Mouse (Mus musculus) MEL (cell line): ENCODE data around the gene Trmt11. TPM values are rescaled to one million over a fixed set of nuclear protein-coding genes. Genes with fewer than 3 reads are reported as not detected.
A peak's percentile ranks its signal among the peaks of the same experiment; 100 is the strongest.

Experiments used
- DNase-seq: peaks from one replicate; pipeline ENCODE4 v3.0.0; 2011; ENCODE audit warnings: low read depth, low spot score
- H3K27ac ChIP-seq: 2 replicates; pipeline ENCODE4 v1.5.1; 2012; ENCODE audit warnings: low read depth, mild to moderate bottlenecking, control low read depth, low read length, moderate library complexity; ENCODE audit not compliant: control insufficient read depth
- H3K27me3 ChIP-seq, 2 experiments: fragments of 150-350 bp in 1 of 2; sonication (generic) in 1 of 2; 2 replicates each; pipeline ENCODE4 v1.6.1; 2012; ENCODE audit warnings: low read length in 2 of 2, mild to moderate bottlenecking in 2 of 2, improper control_type of control experiment in 1 of 2, moderate library complexity in 1 of 2; ENCODE audit not compliant: insufficient read depth in 2 of 2, control insufficient read depth in 1 of 2
- H3K36me3 ChIP-seq, 2 experiments: 2 replicates each; pipeline ENCODE4 v1.6.1; 2012 to 2014; ENCODE audit warnings: low read length in 2 of 2, improper control_type of control experiment in 1 of 2, inconsistent platforms in 1 of 2, mild to moderate bottlenecking in 1 of 2; ENCODE audit not compliant: insufficient read depth in 2 of 2, control insufficient read depth in 1 of 2
- H3K4me1 ChIP-seq, 2 experiments: fragments of 150-350 bp in 1 of 2; sonication (generic) in 1 of 2; 2 replicates each; pipeline ENCODE4 v1.6.1; 2012; ENCODE audit warnings: low read length in 2 of 2, improper control_type of control experiment in 1 of 2, mild to moderate bottlenecking in 1 of 2; ENCODE audit not compliant: insufficient read depth in 2 of 2, control insufficient read depth in 1 of 2
- H3K4me3 ChIP-seq, 2 experiments: fragments of 150-350 bp in 1 of 2; sonication (generic) in 1 of 2; 2 replicates each; pipeline ENCODE4 v1.5.1; 2012; ENCODE audit warnings: low read depth in 2 of 2, low read length in 2 of 2, mild to moderate bottlenecking in 2 of 2, moderate library complexity in 2 of 2, control low read depth in 1 of 2, improper control_type of control experiment in 1 of 2; ENCODE audit not compliant: control insufficient read depth in 1 of 2, insufficient read depth in 1 of 2
- H3K79me2 ChIP-seq: 2 replicates; pipeline ENCODE4 v1.6.1; 2012; ENCODE audit warnings: mild to moderate bottlenecking, low read length, moderate library complexity; ENCODE audit not compliant: control insufficient read depth, poor library complexity, insufficient read depth
- H3K9ac ChIP-seq: 2 replicates; pipeline ENCODE4 v1.6.1; 2012; ENCODE audit warnings: low read depth, mild to moderate bottlenecking, control low read depth, low read length, moderate library complexity; ENCODE audit not compliant: control insufficient read depth, poor library complexity, severe bottlenecking
- H3K9me3 ChIP-seq: fragments of 150-350 bp; sonication (generic); replicated peaks from 2 replicates; pipeline ENCODE4 v1.6.1; 2012; ENCODE audit warnings: mild to moderate bottlenecking, low read length, improper control_type of control experiment, moderate library complexity; ENCODE audit not compliant: insufficient read depth
- BHLHE40 ChIP-seq: IDR thresholded peaks from 2 replicates; pipeline ENCODE4 v1.6.1; 2012; ENCODE audit warnings: low read depth, mild to moderate bottlenecking, inconsistent platforms, low read length, improper control_type of control experiment, borderline replicate concordance
- CHD1 ChIP-seq: IDR thresholded peaks from 2 replicates; pipeline ENCODE4 v1.6.1; 2012; ENCODE audit warnings: low read depth, mild to moderate bottlenecking, inconsistent platforms, low read length, improper control_type of control experiment
- CHD2 ChIP-seq: IDR thresholded peaks from 2 replicates; pipeline ENCODE4 v1.6.1; 2011; ENCODE audit warnings: low read length, improper control_type of control experiment
- E2F4 ChIP-seq: IDR thresholded peaks from 2 replicates; pipeline ENCODE4 v1.6.1; 2011; ENCODE audit warnings: low read depth, low read length, improper control_type of control experiment, borderline replicate concordance
- ETS1 ChIP-seq: IDR thresholded peaks from 2 replicates; pipeline ENCODE4 v1.6.1; 2012; ENCODE audit warnings: low read depth, mild to moderate bottlenecking, inconsistent platforms, low read length, improper control_type of control experiment, moderate library complexity
- GATA1 ChIP-seq: IDR thresholded peaks from 2 replicates; pipeline ENCODE4 v1.6.1; 2011; ENCODE audit warnings: low read depth, low read length, improper control_type of control experiment
- HCFC1 ChIP-seq: IDR thresholded peaks from 2 replicates; pipeline ENCODE4 v1.6.1; 2012; ENCODE audit warnings: low read depth, mild to moderate bottlenecking, inconsistent platforms, low read length, improper control_type of control experiment, moderate library complexity
- JUND ChIP-seq: IDR thresholded peaks from 2 replicates; pipeline ENCODE4 v1.6.1; 2011; ENCODE audit warnings: low read depth, mild to moderate bottlenecking, improper control_type of control experiment, low read length
- KAT2A ChIP-seq: conservative IDR thresholded peaks from 2 replicates; pipeline ENCODE4 v1.6.1; 2012; ENCODE audit warnings: low read depth, low read length, improper control_type of control experiment, inconsistent platforms
- MAFK ChIP-seq: IDR thresholded peaks from 2 replicates; pipeline ENCODE4 v1.6.1; 2011; ENCODE audit warnings: low read depth, mild to moderate bottlenecking, low read length, improper control_type of control experiment, borderline replicate concordance
- MAZ ChIP-seq: IDR thresholded peaks from 2 replicates; pipeline ENCODE4 v1.6.1; 2012; ENCODE audit warnings: low read depth, mild to moderate bottlenecking, inconsistent platforms, low read length, improper control_type of control experiment
- MEF2A ChIP-seq: IDR thresholded peaks from 2 replicates; pipeline ENCODE4 v1.6.1; 2014; ENCODE audit warnings: low read depth, mild to moderate bottlenecking, inconsistent platforms, low read length, improper control_type of control experiment; ENCODE audit not compliant: poor library complexity, insufficient replicate concordance, severe bottlenecking; ENCODE audit errors: extremely low read depth
- NELFE ChIP-seq: IDR thresholded peaks from 2 replicates; pipeline ENCODE4 v1.6.1; 2011; ENCODE audit warnings: low read depth, low read length, improper control_type of control experiment
- NRF1 ChIP-seq: IDR thresholded peaks from 2 replicates; pipeline ENCODE4 v1.6.1; 2014; ENCODE audit warnings: low read depth, mild to moderate bottlenecking, inconsistent platforms, low read length, improper control_type of control experiment, moderate library complexity; ENCODE audit not compliant: poor library complexity, insufficient read depth, severe bottlenecking
- POLR2A ChIP-seq, 2 experiments: IDR thresholded peaks; 2 replicates each; pipeline ENCODE4 v1.6.1; 2011 to 2012; ENCODE audit warnings: low read length in 2 of 2, mild to moderate bottlenecking in 2 of 2, control low read depth in 1 of 2, improper control_type of control experiment in 1 of 2, low read depth in 1 of 2, moderate library complexity in 1 of 2; ENCODE audit not compliant: control insufficient read depth in 1 of 2, insufficient read depth in 1 of 2, poor library complexity in 1 of 2
- POLR2AphosphoS2 ChIP-seq: IDR thresholded peaks from 2 replicates; pipeline ENCODE4 v1.6.1; 2011; ENCODE audit warnings: low read length, improper control_type of control experiment
- POLR2AphosphoS5 ChIP-seq: IDR thresholded peaks from 2 replicates; pipeline ENCODE4 v1.6.1; 2012; ENCODE audit warnings: low read depth, borderline replicate concordance, mild to moderate bottlenecking, inconsistent platforms, low read length, moderate library complexity, mixed read lengths
- RAD21 ChIP-seq: IDR thresholded peaks from 2 replicates; pipeline ENCODE4 v1.6.1; 2011; ENCODE audit warnings: mild to moderate bottlenecking, low read depth, low read length, improper control_type of control experiment
- RCOR1 ChIP-seq: IDR thresholded peaks from 2 replicates; pipeline ENCODE4 v1.6.1; 2012; ENCODE audit warnings: low read depth, mild to moderate bottlenecking, inconsistent platforms, low read length, improper control_type of control experiment
- SMC3 ChIP-seq: IDR thresholded peaks from 2 replicates; pipeline ENCODE4 v1.6.1; 2011; ENCODE audit warnings: low read depth, low read length, improper control_type of control experiment
- TAL1 ChIP-seq: IDR thresholded peaks from 2 replicates; pipeline ENCODE4 v1.6.1; 2012; ENCODE audit warnings: mild to moderate bottlenecking, inconsistent platforms, low read length, moderate library complexity, mixed read lengths
- TBP ChIP-seq: IDR thresholded peaks from 2 replicates; pipeline ENCODE4 v1.8.0; 2011; ENCODE audit warnings: low read depth, low read length, improper control_type of control experiment
- TCF12 ChIP-seq: IDR thresholded peaks from 2 replicates; pipeline ENCODE4 v1.6.1; 2014; ENCODE audit warnings: low read depth, mild to moderate bottlenecking, inconsistent platforms, low read length, improper control_type of control experiment, moderate library complexity
- UBTF ChIP-seq: IDR thresholded peaks from 2 replicates; pipeline ENCODE4 v1.6.1; 2012; ENCODE audit warnings: low read depth, mild to moderate bottlenecking, inconsistent platforms, low read length, improper control_type of control experiment, moderate library complexity, borderline replicate concordance; ENCODE audit not compliant: insufficient read depth
- USF1 ChIP-seq: IDR thresholded peaks from 2 replicates; pipeline ENCODE4 v1.6.1; 2014; ENCODE audit warnings: low read depth, mild to moderate bottlenecking, inconsistent platforms, low read length, improper control_type of control experiment, moderate library complexity
- ZC3H11A ChIP-seq: IDR thresholded peaks from 2 replicates; pipeline ENCODE4 v1.6.1; 2012; ENCODE audit warnings: low read depth, mild to moderate bottlenecking, inconsistent platforms, low read length, improper control_type of control experiment
- ZKSCAN1 ChIP-seq: IDR thresholded peaks from 2 replicates; pipeline ENCODE4 v1.6.1; 2012; ENCODE audit warnings: low read depth, mild to moderate bottlenecking, inconsistent platforms, low read length, improper control_type of control experiment, moderate library complexity
- ZMIZ1 ChIP-seq: IDR thresholded peaks from 2 replicates; pipeline ENCODE4 v1.6.1; 2012; ENCODE audit warnings: low read depth, mild to moderate bottlenecking, inconsistent platforms, low read length, improper control_type of control experiment, moderate library complexity
- ZNF384 ChIP-seq: IDR thresholded peaks from 2 replicates; pipeline ENCODE4 v1.6.1; 2012; ENCODE audit warnings: low read depth, mild to moderate bottlenecking, inconsistent platforms, low read length, improper control_type of control experiment
- polyA plus RNA-seq, 2 experiments: library from polyadenylated mRNA; stranded (reverse) in 1 of 2; unstranded in 1 of 2; fragments of >175 nt in 1 of 2; fragments of >200 nt in 1 of 2; gene quantifications; 2 replicates each; pipeline versions ENCODE4 v1.2.1 to v1.2.4; 2012; ENCODE audit warnings: low replicate concordance in 2 of 2, low read depth in 1 of 2; ENCODE audit not compliant: insufficient read length in 2 of 2, insufficient read depth in 1 of 2, missing spikeins in 1 of 2
- total RNA-seq: library from RNA; depleted of rRNA; stranded (reverse); fragments of 300-350 nt; gene quantifications from 2 replicates; pipeline ENCODE4 v1.2.3, GENCODE M21; 2012

Trmt11 gene
- total and polyA plus RNA-seq, 3 experiments = 15.8 to 22.6 TPM; not detected in 1

DNA sequence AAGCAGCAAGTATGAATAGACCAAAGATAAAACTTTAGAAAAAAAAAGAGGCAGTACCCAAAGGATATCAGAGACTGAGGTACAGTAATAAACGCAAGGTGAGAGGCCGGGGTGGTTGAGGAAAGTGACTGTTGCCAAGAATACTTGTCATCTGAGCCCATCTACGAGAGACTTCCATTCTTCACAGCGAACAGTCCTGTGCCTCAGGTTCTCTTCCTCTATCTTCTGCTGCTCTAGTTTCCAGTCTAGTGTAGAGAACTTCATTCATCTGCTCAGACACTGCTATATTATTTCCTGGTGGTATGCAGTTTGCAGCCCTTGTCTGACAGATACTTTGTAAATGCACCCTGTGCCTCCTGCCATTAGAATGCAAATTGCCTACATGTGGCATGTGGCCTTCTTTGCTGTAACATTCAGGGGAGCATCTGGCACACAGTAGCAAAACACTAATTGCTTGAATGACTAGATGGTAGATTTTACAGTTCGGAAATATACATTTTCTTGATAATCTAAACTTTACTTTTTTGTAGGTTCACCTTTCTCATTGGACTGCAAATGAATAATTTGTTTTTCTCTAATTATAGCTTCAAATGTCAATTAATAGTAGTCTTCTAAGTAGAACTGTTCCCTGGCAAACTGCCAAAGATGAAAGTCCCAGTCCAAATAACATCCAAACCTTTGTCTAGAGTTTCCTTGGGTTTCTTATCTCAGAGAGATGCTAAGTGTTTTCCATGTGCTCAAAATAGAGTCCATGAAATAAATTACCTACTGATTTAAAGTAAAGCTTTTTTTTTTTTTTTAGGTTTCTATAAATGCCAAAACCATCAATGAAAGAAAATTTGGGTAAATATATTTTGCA lies 23.8 kb upstream of the Trmt11 start:
- H3K9ac ChIP-seq = no peak overlapping the region
- no peaks in the 10 kb centered on the region for H3K9me3 ChIP-seq
- peaks cover 0 to 6% of the 10 kb centered on the region in 2 experiments; a peak in 2 of 4 replicates for H3K36me3 ChIP-seq
- H3K27me3 ChIP-seq = no peaks in the 10 kb centered on the region
- no peaks in the 10 kb centered on the region for H3K79me2 ChIP-seq
- TF ChIP-seq MAZ (no peak), UBTF (no peak), POLR2A (IDR thresholded peaks at IDR 0.05; ENCODE audit: control insufficient read depth in 1 of 2, insufficient read depth in 1 of 2, low read depth in 1 of 2, low read length in 2 of 2, poor library complexity in 1 of 2) (no peak), JUND (no peak), SMC3 (no peak), KAT2A (no peak), POLR2AphosphoS5 (no peak), NRF1 (no peak), ZNF384 (no peak), ZKSCAN1 (no peak), ETS1 (no peak), BHLHE40 (no peak), POLR2AphosphoS2 (no peak), ZC3H11A (no peak), E2F4 (no peak), ZMIZ1 (no peak), RAD21 (no peak), NELFE (no peak), CHD2 (no peak)
- peak; percentile 51 for DNase-seq
- H3K27ac ChIP-seq = no peak overlapping the region
- H3K4me1 ChIP-seq = peaks cover 4 to 6% of the 10 kb centered on the region in 2 experiments; a peak in 1 of 4 replicates
- H3K4me3 ChIP-seq = peak overlapping the region in 1 of 2 experiments; percentile 3; a peak in 2 of 4 replicates

DNA sequence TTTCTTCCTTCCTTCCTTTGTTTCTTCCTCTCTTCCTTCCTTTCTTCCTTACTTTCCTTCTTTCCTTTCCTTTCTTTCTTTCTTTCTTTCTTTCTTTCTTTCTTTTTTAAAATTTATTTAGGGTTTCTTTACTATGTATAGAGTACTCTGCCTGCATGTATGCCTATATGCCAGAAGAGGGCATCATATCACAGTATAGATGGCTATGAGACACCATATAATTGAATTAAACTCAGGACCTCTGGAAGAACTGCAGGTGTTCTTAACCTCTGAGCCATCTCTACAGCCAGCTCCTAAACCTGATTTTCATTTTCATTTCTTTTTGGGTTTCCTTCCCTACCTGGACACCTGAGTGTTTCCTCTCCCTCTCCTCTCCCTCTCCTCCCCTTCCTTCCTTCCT lies 22.4 kb upstream of the Trmt11 start:
- Histone ChIP-seq H3K4me1 (peaks cover 4 to 6% of the 10 kb centered on the region in 2 experiments; a peak in 1 of 4 replicates), H3K4me3 (no peak overlapping the region), H3K9me3 (no peaks in the 10 kb centered on the region), H3K27ac (no peak overlapping the region), H3K36me3 (peaks cover 0 to 8% of the 10 kb centered on the region in 2 experiments; a peak in 2 of 4 replicates), H3K27me3 (no peaks in the 10 kb centered on the region), H3K79me2 (peaks cover 1% of the 10 kb centered on the region; the same call in 1 of the 2 replicates), H3K9ac (no peak overlapping the region)
- peak; percentile 59 for DNase-seq
- TF ChIP-seq BHLHE40 = no peak
- TF ChIP-seq MAFK = no peak
- TF ChIP-seq CHD2 = no peak
- no peak for TF ChIP-seq KAT2A
- TF ChIP-seq USF1 = no peak
- no peak for TF ChIP-seq RCOR1
- TF ChIP-seq CHD1 = no peak
- TF ChIP-seq TAL1 = no peak
- TF ChIP-seq MEF2A = no peak
- no peak for TF ChIP-seq POLR2A (IDR thresholded peaks at IDR 0.05; ENCODE audit: control insufficient read depth in 1 of 2, insufficient read depth in 1 of 2, low read depth in 1 of 2, low read length in 2 of 2, poor library complexity in 1 of 2)
- TF ChIP-seq TBP = no peak
- 0 out of 2 replicates have a peak, but pooled peaks have one; percentile 12 for TF ChIP-seq HCFC1
- no peak for TF ChIP-seq POLR2AphosphoS5
- no peak for TF ChIP-seq TCF12
- TF ChIP-seq RAD21 = peak; percentile 85
- TF ChIP-seq ZMIZ1 = no peak
- no peak for TF ChIP-seq GATA1
- TF ChIP-seq MAZ = no peak
